Mouse (Mus musculus) intestine, postnatal 0 days (tissue): ENCODE measurements at regions not wholly inside any gene's neighbourhood (a gene's known extent, or its start where the extent isn't known, plus 50 kb on each side); places are given as distances from the start of the nearest gene placed in this dataset.
A peak's percentile ranks its signal among the peaks of the same experiment; 100 is the strongest.

Source experiments
- ATAC-seq: fragments of 200-750 bp; cut with Nextera tagmentation; 2 replicates; pipeline ENCODE4 v1.8.0; 2017; ENCODE audit warnings: mild to moderate bottlenecking, moderate TSS enrichment, moderate library complexity
- H3K27ac ChIP-seq: fragments of 300-500 bp; sonication (generic); 2 replicates; pipeline ENCODE4 v1.5.1; 2014; ENCODE audit warnings: mild to moderate bottlenecking, low read depth, low read length, moderate library complexity
- H3K27me3 ChIP-seq: fragments of 300-500 bp; sonication (generic); replicated peaks from 2 replicates; pipeline ENCODE4 v1.6.1; 2014; ENCODE audit warnings: low read length, mixed read lengths; ENCODE audit not compliant: control insufficient read depth, insufficient read depth
- H3K36me3 ChIP-seq: fragments of 300-500 bp; sonication (generic); 2 replicates; pipeline ENCODE4 v1.6.1; 2014; ENCODE audit warnings: mild to moderate bottlenecking, moderate library complexity; ENCODE audit not compliant: control insufficient read depth, insufficient read depth
- H3K4me1 ChIP-seq: fragments of 300-500 bp; sonication (generic); replicated peaks from 2 replicates; pipeline ENCODE4 v1.6.1; 2014; ENCODE audit warnings: antibody characterized with exemption, low read length, mixed read lengths; ENCODE audit not compliant: control insufficient read depth, insufficient read depth
- H3K4me2 ChIP-seq: fragments of 300-500 bp; sonication (generic); replicated peaks from 2 replicates; pipeline ENCODE4 v1.6.1; 2014; ENCODE audit warnings: low read depth, mild to moderate bottlenecking, moderate library complexity
- H3K4me3 ChIP-seq: fragments of 300-500 bp; sonication (generic); 2 replicates; pipeline ENCODE4 v1.5.1; 2014; ENCODE audit warnings: low read depth, low read length
- H3K9ac ChIP-seq: fragments of 300-500 bp; sonication (generic); 2 replicates; pipeline ENCODE4 v1.6.1; 2014; ENCODE audit warnings: mild to moderate bottlenecking, low read depth, low read length
- H3K9me3 ChIP-seq: fragments of 300-500 bp; sonication (generic); 2 replicates; pipeline ENCODE4 v1.6.1; 2016; ENCODE audit warnings: mixed run types; ENCODE audit not compliant: control insufficient read depth
- CTCF ChIP-seq: sonication (generic); IDR thresholded peaks from 2 replicates; pipeline ENCODE4 v1.5.1; 2016; ENCODE audit warnings: low read depth, mild to moderate bottlenecking, control low read depth, antibody characterized with exemption, moderate library complexity
- WGBS: fragments of 180-500 bp; shearing (Covaris S2); extraction: QIAGEN DNeasy Blood & Tissue Kit; methylation state at CpG from one replicate; pipeline ENCODE4 v1.1.7; 2014; 5-methylcytosine and 5-hydroxymethylcytosine counted together

DNA sequence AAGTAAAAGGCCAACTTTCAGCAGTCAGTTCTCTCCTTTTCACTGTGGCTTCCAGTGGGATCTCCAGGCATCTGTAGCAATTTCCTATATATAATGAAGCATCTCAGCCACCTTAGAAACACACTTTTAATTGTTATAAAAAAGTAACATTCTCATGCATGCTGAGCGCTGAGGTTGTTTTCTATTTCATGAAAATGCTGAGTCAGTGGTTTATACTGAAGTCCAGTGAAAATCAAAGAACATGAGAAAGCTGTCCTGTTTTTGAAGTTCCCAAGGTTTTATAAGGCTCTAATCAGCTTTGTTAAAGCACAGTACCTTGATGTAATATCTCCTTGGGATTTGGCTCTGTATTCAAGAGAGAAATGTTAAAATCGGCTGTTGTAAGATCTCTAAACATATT, 1367.2 kb downstream of the Gsdmc2 start:
- ATAC-seq = no peak
- TF ChIP-seq CTCF = no peak

DNA sequence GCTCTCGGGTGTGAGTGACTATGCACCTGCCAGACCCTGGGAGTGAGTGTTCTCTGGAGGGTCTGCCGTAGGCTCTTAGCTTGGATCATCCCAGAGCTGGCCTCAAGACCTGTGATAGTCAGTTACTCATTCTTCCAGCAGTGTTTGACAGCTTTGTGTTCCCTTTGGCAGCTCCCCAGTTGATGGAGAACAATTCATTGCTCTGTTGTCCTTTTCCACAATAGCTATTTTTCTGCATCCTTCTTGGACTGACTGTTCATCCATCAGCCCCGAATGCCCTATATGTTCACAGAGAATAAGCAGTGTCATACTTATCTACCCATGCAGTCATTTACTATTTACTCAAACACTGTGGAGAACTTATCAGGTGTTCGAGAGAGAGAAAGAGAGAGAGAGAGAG, 1368.5 kb downstream of the Gsdmc2 start:
- Histone ChIP-seq H3K36me3 (no peaks in the 10 kb centered on the region), H3K4me1 (no peaks in the 10 kb centered on the region), H3K4me2 (no peak overlapping the region), H3K27me3 (no peaks in the 10 kb centered on the region), H3K4me3 (no peak overlapping the region), H3K27ac (no peak overlapping the region), H3K9ac (no peak overlapping the region), H3K9me3 (no peaks in the 10 kb centered on the region)
- WGBS = 73% methylated on average over 4 of the region's 4 CpGs
- no peak for TF ChIP-seq CTCF
- no peak for ATAC-seq

More for the DNA sequence above, 1367.2 kb downstream of the Gsdmc2 start:
- 87% methylated on average over 2 of the region's 2 CpGs for WGBS
- H3K27ac ChIP-seq = no peak overlapping the region
- H3K9me3 ChIP-seq = no peaks in the 10 kb centered on the region
- H3K9ac ChIP-seq = no peak overlapping the region
- no peaks in the 10 kb centered on the region for H3K4me1 ChIP-seq
- no peaks in the 10 kb centered on the region for H3K27me3 ChIP-seq
- no peak overlapping the region for H3K4me3 ChIP-seq
- no peak overlapping the region for H3K4me2 ChIP-seq
- no peaks in the 10 kb centered on the region for H3K36me3 ChIP-seq

DNA sequence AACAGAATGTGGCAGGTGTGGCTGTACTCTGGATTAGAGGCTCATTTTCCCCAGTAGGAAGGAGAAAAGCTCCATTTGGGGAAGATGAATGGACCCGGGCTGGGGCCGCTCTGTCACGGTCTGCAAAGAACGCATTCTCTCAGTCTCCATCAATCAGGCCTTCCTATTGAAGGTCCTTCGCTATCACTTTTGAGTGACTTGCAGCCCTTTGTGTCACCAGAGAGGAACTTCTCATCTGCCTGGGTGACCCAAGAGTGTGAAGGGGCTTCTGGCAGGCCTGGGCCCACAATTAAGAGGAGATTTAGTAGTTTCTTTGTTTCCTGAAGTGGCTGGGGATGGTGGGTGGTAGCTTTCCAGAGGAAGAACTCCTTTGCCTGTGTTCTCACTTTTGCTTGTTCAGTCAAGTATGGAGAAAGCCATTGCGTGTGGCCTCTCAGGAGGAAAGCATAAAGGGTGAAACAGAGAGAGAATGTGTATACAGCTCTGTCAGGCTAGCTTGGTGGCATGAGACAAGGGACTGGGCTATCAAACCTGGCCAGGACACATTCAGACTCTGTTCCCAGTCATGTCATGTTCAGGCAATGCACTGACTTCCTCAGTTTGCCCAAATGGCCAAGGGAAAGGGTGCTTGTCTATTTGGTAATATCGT, 1374.2 kb downstream of the Gsdmc2 start:
- no peaks in the 10 kb centered on the region for H3K36me3 ChIP-seq
- no peak overlapping the region for H3K9ac ChIP-seq
- no peak overlapping the region for H3K4me2 ChIP-seq
- H3K9me3 ChIP-seq = no peaks in the 10 kb centered on the region
- H3K27me3 ChIP-seq = no peaks in the 10 kb centered on the region
- TF ChIP-seq CTCF = no peak
- H3K27ac ChIP-seq = no peak overlapping the region
- H3K4me3 ChIP-seq = no peak overlapping the region
- no peaks in the 10 kb centered on the region for H3K4me1 ChIP-seq
- 84% methylated on average over 7 of the region's 7 CpGs for WGBS
- ATAC-seq = no peak

DNA sequence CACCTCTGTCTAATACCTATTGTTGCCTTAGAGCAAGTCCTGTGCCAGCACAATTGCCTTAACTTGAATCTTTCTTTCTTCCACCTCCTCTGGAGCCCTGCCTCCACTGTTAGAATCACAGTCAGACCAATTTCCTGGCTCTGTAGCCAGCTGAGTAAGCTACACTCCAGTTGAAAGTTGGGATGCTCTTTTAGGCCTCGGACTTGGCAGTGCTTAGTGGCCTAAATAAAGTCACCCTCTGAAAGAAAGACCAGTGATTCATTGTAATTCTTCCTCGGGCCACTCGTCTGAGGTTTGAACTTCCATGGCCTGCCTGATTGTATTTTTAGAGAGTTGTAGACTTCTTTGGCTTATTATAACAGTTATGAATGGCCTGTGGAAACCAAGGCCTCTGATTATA, 1376.9 kb downstream of the Gsdmc2 start:
- Histone ChIP-seq H3K4me2 (no peak overlapping the region), H3K27me3 (no peaks in the 10 kb centered on the region), H3K27ac (no peak overlapping the region), H3K4me3 (no peak overlapping the region), H3K36me3 (no peaks in the 10 kb centered on the region), H3K9me3 (no peaks in the 10 kb centered on the region), H3K4me1 (no peaks in the 10 kb centered on the region), H3K9ac (no peak overlapping the region)
- no peak for ATAC-seq
- no peak for TF ChIP-seq CTCF
- WGBS = 70% methylated on average over 3 of the region's 3 CpGs

DNA sequence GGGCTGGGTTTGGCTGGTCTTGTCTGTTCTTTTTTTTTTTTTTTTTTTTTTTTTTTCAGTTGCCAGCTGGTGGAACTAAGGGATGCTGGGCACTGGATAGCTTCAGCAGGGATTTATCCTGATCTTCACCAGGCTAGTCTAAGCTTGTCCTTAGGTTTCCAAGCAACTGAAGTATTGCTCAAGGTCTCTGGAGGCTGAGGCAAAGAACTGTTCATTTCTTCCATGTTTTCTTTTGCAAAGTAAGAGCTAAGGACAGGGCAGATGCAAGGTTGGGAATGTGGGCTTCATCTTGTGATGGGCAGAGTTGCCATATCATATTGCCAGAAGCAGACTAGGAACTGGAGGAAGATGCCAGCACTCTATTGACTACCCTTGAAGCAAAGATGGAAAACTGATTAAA, 1378.1 kb downstream of the Gsdmc2 start:
- Histone ChIP-seq H3K9ac (no peak overlapping the region), H3K27ac (no peak overlapping the region), H3K9me3 (no peaks in the 10 kb centered on the region), H3K4me3 (no peak overlapping the region), H3K4me1 (no peaks in the 10 kb centered on the region), H3K36me3 (no peaks in the 10 kb centered on the region), H3K27me3 (no peaks in the 10 kb centered on the region), H3K4me2 (no peak overlapping the region)
- no peak for TF ChIP-seq CTCF
- ATAC-seq = no peak

DNA sequence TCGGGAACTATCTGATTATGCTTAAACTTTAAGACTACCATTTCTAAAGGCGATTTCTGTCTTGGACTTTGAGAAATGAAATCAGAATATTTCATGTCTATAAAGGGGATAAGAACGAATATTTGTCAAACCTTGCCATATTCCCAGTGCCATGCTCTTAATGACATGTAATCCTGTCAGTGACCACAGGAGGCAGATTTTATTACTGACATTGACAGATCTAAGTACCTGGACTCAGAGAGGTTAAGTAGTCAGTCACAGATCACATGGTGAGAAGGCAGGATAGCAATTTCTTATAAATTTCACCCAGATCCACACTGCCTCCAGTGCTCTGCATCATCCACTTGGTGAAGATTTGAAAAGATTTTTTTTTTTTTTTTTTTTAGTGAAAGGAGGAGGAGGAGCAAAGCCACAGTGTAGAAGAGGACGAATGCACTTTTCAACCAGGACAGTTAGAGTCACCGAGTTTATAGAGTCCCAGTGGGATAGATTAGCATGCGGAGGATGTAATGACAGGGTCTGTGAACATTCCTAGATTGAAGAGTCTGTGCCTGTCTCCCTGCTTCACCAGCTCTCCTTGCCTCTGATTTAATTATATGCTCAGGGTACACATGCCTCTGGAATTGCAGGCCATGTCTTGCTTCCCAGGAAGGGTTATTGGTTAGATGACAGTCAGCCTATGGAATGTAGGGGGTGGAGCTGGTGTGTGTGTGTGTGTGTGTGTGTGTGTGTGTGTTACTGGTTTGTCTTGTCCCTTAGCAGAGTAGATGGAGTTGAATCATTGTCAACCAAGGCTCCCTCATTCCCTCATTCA, 1379.7 kb downstream of the Gsdmc2 start:
- ATAC-seq = no peak
- H3K4me1 ChIP-seq = no peaks in the 10 kb centered on the region
- no peak overlapping the region for H3K4me2 ChIP-seq
- no peaks in the 10 kb centered on the region for H3K9me3 ChIP-seq
- WGBS = 80% methylated on average over 6 of the region's 6 CpGs
- H3K27me3 ChIP-seq = no peaks in the 10 kb centered on the region
- peak; percentile 48 for TF ChIP-seq CTCF
- H3K4me3 ChIP-seq = no peak overlapping the region
- H3K9ac ChIP-seq = no peak overlapping the region
- H3K27ac ChIP-seq = no peak overlapping the region
- H3K36me3 ChIP-seq = no peaks in the 10 kb centered on the region
